Mouse (Mus musculus) MEL (cell line): ENCODE data around the gene Pop5.

Source experiments
- CTCF ChIP-seq, 3 experiments: IDR thresholded peaks in 2 of 3; conservative IDR thresholded peaks in 1 of 3; 2 replicates each; pipeline ENCODE4 v1.5.1; 2011 to 2012; ENCODE audit warnings: low read length in 3 of 3, low read depth in 2 of 3, mild to moderate bottlenecking in 2 of 3, improper control_type of control experiment in 1 of 3, inconsistent platforms in 1 of 3, mixed read lengths in 1 of 3, moderate library complexity in 1 of 3; ENCODE audit not compliant: control insufficient read depth in 1 of 3, insufficient read depth in 1 of 3, poor library complexity in 1 of 3, severe bottlenecking in 1 of 3
- E2F4 ChIP-seq: IDR thresholded peaks from 2 replicates; pipeline ENCODE4 v1.6.1; 2011; ENCODE audit warnings: low read depth, low read length, improper control_type of control experiment, borderline replicate concordance
- NRF1 ChIP-seq: IDR thresholded peaks from 2 replicates; pipeline ENCODE4 v1.6.1; 2014; ENCODE audit warnings: low read depth, mild to moderate bottlenecking, inconsistent platforms, low read length, improper control_type of control experiment, moderate library complexity; ENCODE audit not compliant: poor library complexity, insufficient read depth, severe bottlenecking
- POLR2A ChIP-seq, 2 experiments: IDR thresholded peaks; 2 replicates each; pipeline ENCODE4 v1.6.1; 2011 to 2012; ENCODE audit warnings: low read length in 2 of 2, mild to moderate bottlenecking in 2 of 2, control low read depth in 1 of 2, improper control_type of control experiment in 1 of 2, low read depth in 1 of 2, moderate library complexity in 1 of 2; ENCODE audit not compliant: control insufficient read depth in 1 of 2, insufficient read depth in 1 of 2, poor library complexity in 1 of 2
- TAL1 ChIP-seq: IDR thresholded peaks from 2 replicates; pipeline ENCODE4 v1.6.1; 2012; ENCODE audit warnings: mild to moderate bottlenecking, inconsistent platforms, low read length, moderate library complexity, mixed read lengths
- TCF12 ChIP-seq: IDR thresholded peaks from 2 replicates; pipeline ENCODE4 v1.6.1; 2014; ENCODE audit warnings: low read depth, mild to moderate bottlenecking, inconsistent platforms, low read length, improper control_type of control experiment, moderate library complexity
- ZKSCAN1 ChIP-seq: IDR thresholded peaks from 2 replicates; pipeline ENCODE4 v1.6.1; 2012; ENCODE audit warnings: low read depth, mild to moderate bottlenecking, inconsistent platforms, low read length, improper control_type of control experiment, moderate library complexity

- peak in 2 of 3 experiments; percentile 27 to 29; a peak in 3 of 6 replicates for TF ChIP-seq CTCF (IDR thresholded peaks at IDR 0.05 in 2 of 3, conservative IDR thresholded peaks at IDR 0.05 in 1 of 3; ENCODE audit: control insufficient read depth in 1 of 3, insufficient read depth in 1 of 3, low read depth in 2 of 3, low read length in 3 of 3, poor library complexity in 1 of 3, severe bottlenecking in 1 of 3)
- no peak for TF ChIP-seq ZKSCAN1
- no peak for TF ChIP-seq POLR2A (IDR thresholded peaks at IDR 0.05; ENCODE audit: control insufficient read depth in 1 of 2, insufficient read depth in 1 of 2, low read depth in 1 of 2, low read length in 2 of 2, poor library complexity in 1 of 2)
- TF ChIP-seq TAL1, result no peak
- no peak for TF ChIP-seq E2F4
- TF ChIP-seq NRF1, result no peak
- TF ChIP-seq TCF12, result no peak
Observed at GRCm38 (mm10) chr5:115207244-115207643, 28.4 kb upstream of the Pop5 start.
